Mouse (Mus musculus) limb, embryonic 13.5 days (tissue): ENCODE measurements at regions not wholly inside any gene's neighbourhood (a gene's known extent, or its start where the extent isn't known, plus 50 kb on each side); places are given as distances from the start of the nearest gene placed in this dataset.

Experiments used
- ATAC-seq: fragments of 200-750 bp; cut with Nextera tagmentation; 2 replicates; pipeline ENCODE4 v1.8.0; 2017; ENCODE audit warnings: low read depth, moderate number of reproducible peaks, moderate TSS enrichment; ENCODE audit not compliant: low FRiP score
- H3K27ac ChIP-seq: fragments of 300-500 bp; sonication (generic); 2 replicates; pipeline ENCODE4 v1.5.1; 2015; ENCODE audit warnings: inconsistent platforms, mild to moderate bottlenecking, moderate library complexity
- H3K27me3 ChIP-seq: fragments of 300-500 bp; sonication (generic); 2 replicates; pipeline ENCODE4 v1.6.1; 2015; ENCODE audit warnings: mild to moderate bottlenecking, inconsistent platforms
- H3K36me3 ChIP-seq: fragments of 300-500 bp; sonication (generic); 2 replicates; pipeline ENCODE4 v1.6.1; 2015; ENCODE audit warnings: inconsistent platforms, mild to moderate bottlenecking, moderate library complexity
- H3K4me1 ChIP-seq: fragments of 300-500 bp; sonication (generic); 2 replicates; pipeline ENCODE4 v1.6.1; 2015; ENCODE audit warnings: inconsistent platforms
- H3K4me2 ChIP-seq: fragments of 300-500 bp; sonication (generic); replicated peaks from 2 replicates; pipeline ENCODE4 v1.6.1; 2015; ENCODE audit warnings: inconsistent platforms, mild to moderate bottlenecking, moderate library complexity
- H3K4me3 ChIP-seq: fragments of 300-500 bp; sonication (generic); 2 replicates; pipeline ENCODE4 v1.5.1; 2015; ENCODE audit warnings: moderate library complexity, mild to moderate bottlenecking, inconsistent platforms
- H3K9ac ChIP-seq: fragments of 300-500 bp; sonication (generic); 2 replicates; pipeline ENCODE4 v1.6.1; 2015; ENCODE audit warnings: mild to moderate bottlenecking, inconsistent platforms
- H3K9me3 ChIP-seq: fragments of 300-500 bp; sonication (generic); 2 replicates; pipeline ENCODE4 v1.6.1; 2016; ENCODE audit warnings: inconsistent platforms
- WGBS: fragments of 180-500 bp; shearing (Covaris S2); methylation state at CpG from one replicate; pipeline ENCODE4 v1.1.7; 2015; 5-methylcytosine and 5-hydroxymethylcytosine counted together

DNA sequence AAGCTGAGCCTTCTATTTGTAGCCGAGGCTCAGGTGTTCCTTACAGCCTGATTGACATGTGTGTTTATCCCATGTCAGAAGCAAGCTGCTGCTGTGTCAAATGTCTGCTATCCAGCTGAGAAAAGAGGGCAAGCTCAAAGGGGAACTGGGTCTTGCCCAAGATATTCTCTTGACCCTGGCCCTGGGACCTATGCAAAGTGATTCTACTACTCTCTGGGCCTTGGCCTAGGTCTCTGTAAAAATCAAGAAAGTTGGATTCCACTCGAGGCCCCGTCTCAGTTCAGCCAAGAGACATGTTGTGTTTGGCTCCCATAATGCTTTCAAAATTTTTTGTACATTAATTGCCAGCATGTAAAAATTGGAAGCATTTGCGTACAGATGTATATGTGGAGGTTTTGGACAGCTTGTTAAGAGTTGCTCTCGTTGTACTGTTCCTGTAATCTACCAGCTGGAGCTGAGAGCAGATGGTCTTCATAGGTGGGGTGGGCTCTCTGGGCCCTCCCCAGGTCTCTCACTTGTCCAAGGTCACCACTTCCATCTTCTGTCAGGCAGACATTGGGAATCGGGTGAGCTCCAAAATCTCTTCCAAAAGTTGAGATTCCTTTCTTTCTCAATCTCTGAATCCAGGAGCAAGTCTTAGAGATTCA lies 65.7 kb upstream of the Plcl2 start:
- H3K4me2 ChIP-seq: no peak overlapping the region
- no peaks in the 10 kb centered on the region for H3K4me1 ChIP-seq
- H3K4me3 ChIP-seq: no peak overlapping the region
- WGBS: 75% methylated on average over 6 of the region's 6 CpGs
- no peaks in the 10 kb centered on the region for H3K9me3 ChIP-seq
- H3K9ac ChIP-seq: no peak overlapping the region
- no peaks in the 10 kb centered on the region for H3K27me3 ChIP-seq
- ATAC-seq: no peak
- no peaks in the 10 kb centered on the region for H3K36me3 ChIP-seq
- no peak overlapping the region for H3K27ac ChIP-seq

DNA sequence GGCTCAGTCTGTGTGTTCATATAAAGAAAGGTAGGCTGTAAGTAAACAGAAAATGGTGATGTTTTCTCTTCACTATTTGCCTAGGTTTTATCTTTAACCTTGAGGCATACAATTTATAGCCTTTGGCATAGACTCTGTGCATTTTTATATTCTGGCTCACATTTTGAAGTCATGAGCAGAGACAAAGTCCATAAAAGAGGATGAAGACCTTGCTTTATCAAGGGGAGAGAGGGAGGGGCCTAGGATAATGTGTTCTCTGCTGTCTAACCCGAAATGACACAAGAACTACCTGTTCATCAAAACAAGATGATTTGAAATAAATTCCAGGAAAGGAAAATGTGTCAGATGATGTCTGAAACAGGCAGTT lies 65.2 kb upstream of the Plcl2 start:
- no peaks in the 10 kb centered on the region for H3K36me3 ChIP-seq
- 66% methylated on average over 1 of the region's 1 CpGs for whole genome bisulfite sequencing
- H3K9me3 ChIP-seq: no peaks in the 10 kb centered on the region
- no peak overlapping the region for H3K9ac ChIP-seq
- H3K27ac ChIP-seq: no peak overlapping the region
- ATAC-seq: no peak
- H3K4me3 ChIP-seq: no peak overlapping the region
- no peaks in the 10 kb centered on the region for H3K4me1 ChIP-seq
- H3K27me3 ChIP-seq: no peaks in the 10 kb centered on the region
- H3K4me2 ChIP-seq: no peak overlapping the region

DNA sequence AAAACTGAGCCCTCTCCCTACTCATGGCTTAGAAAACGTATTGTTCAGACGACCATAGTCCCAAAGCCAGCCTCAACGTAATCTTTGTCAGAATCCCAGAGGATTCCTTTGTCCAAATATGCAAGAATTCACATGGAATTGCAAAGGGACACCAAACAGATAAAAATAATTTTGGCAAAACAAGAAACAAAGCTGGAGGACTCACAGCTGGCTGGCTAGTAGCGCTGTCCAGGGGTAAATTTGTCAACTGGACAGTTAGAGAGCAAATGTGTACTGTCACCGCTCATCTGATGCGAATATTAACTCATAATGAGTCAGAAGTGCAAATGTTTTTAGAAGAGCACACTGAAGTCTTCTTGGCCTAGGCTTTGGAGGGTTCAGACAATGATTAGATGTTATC lies 60.5 kb upstream of the Plcl2 start:
- ATAC-seq: no peak
- no peaks in the 10 kb centered on the region for H3K27me3 ChIP-seq
- WGBS: 86% methylated on average over 6 of the region's 6 CpGs
- no peak overlapping the region for H3K4me2 ChIP-seq
- H3K9ac ChIP-seq: no peak overlapping the region
- H3K9me3 ChIP-seq: no peaks in the 10 kb centered on the region
- H3K36me3 ChIP-seq: no peaks in the 10 kb centered on the region
- no peak overlapping the region for H3K27ac ChIP-seq
- H3K4me1 ChIP-seq: no peaks in the 10 kb centered on the region
- H3K4me3 ChIP-seq: no peak overlapping the region

DNA sequence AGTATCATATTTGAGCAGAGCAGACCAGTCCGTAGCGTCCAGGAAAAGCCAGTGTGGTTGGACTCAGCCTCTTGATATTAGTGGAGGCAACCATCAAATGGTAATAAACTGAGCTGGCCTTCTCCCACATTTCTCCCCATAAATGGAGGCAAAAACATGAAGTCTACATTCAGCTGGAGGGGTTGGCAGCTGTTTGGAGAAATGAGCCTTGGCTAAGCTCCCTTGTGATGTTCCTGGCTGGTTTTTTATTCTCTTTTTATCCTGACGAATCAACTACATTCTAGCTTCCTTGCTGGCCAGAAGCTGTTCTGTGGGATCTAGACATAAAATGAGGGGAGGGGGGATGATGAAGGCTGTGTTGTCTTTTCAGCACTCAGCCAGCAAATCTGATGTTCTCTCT lies 57.6 kb upstream of the Plcl2 start:
- Histone ChIP-seq H3K36me3 (no peaks in the 10 kb centered on the region), H3K9ac (no peak overlapping the region), H3K9me3 (no peaks in the 10 kb centered on the region), H3K4me3 (no peak overlapping the region), H3K27ac (no peak overlapping the region), H3K27me3 (no peaks in the 10 kb centered on the region), H3K4me2 (no peak overlapping the region), H3K4me1 (no peaks in the 10 kb centered on the region)
- no peak for ATAC-seq
- 86% methylated on average over 3 of the region's 3 CpGs for WGBS

DNA sequence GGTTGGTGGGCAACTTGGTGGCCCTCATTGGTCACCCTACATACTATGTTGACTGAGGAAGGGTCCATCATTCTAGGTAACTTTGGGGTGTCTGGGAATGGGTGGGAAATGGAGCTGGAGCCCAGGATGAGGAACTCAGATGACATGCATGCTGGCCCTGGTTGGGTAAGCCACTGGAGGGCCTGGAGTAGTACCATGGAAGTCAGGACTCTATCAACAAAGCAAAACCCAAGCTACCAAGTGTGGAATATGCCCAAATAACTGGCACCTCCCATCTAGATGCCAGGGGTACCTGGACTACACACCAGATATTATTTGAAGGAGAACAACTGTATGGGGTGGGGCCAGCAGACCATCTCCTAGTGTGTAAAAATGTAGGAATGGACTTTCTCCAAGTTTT lies 55.7 kb upstream of the Plcl2 start:
- H3K4me1 ChIP-seq: no peaks in the 10 kb centered on the region
- no peak for ATAC-seq
- H3K27me3 ChIP-seq: no peaks in the 10 kb centered on the region
- no peak overlapping the region for H3K9ac ChIP-seq
- no peak overlapping the region for H3K4me2 ChIP-seq
- no peaks in the 10 kb centered on the region for H3K36me3 ChIP-seq
- H3K4me3 ChIP-seq: no peak overlapping the region
- H3K9me3 ChIP-seq: no peaks in the 10 kb centered on the region
- no peak overlapping the region for H3K27ac ChIP-seq

DNA sequence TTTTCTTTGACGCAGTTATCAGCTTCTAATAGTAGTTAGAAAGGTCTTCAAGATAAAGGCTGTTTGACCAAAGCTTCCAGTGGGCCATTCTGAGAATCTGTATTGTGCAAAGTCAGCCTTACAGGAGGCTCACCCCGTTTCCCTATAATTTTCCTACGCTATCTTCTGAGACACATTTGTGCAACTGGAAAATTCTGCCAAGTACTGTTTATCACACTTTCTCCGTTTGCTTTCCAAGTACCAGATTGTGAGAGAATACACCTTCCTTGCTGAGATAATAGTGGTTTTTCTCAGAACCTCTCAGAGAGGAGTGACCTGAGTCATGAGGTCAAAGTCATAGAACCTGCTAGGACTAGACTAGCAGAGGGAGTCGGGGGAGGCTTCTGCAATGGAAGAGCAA lies 55.2 kb upstream of the Plcl2 start:
- 88% methylated on average over 5 of the region's 5 CpGs for WGBS

DNA sequence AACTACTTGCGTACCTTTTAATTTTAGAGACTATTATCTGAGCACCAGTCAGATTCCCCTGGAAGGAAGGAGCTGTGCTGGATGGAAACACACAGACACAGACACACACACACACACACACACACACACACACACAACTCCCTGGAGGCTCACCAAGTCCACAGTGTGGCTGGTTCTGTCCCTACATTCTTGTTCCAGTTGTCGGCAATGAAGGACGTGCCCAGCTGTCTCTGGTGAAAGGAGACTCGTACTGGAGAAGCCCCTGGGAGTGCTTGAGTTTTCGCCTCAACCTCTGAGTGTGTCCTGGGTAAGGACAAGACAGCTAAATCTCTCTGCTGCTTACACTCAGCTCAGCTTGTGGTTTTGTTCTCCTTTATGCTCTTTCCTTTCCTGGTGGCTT lies 54.3 kb upstream of the Plcl2 start:
- Histone ChIP-seq H3K9ac (no peak overlapping the region), H3K36me3 (no peaks in the 10 kb centered on the region), H3K27me3 (no peaks in the 10 kb centered on the region), H3K4me1 (no peaks in the 10 kb centered on the region), H3K27ac (no peak overlapping the region), H3K9me3 (no peaks in the 10 kb centered on the region), H3K4me2 (no peak overlapping the region), H3K4me3 (no peak overlapping the region)
- no peak for ATAC-seq
- 66% methylated on average over 5 of the region's 5 CpGs for WGBS

More for the DNA sequence above, 55.2 kb upstream of the Plcl2 start:
- no peak for ATAC-seq
- Histone ChIP-seq H3K4me2 (no peak overlapping the region), H3K9me3 (no peaks in the 10 kb centered on the region), H3K4me1 (no peaks in the 10 kb centered on the region), H3K27me3 (no peaks in the 10 kb centered on the region), H3K4me3 (no peak overlapping the region), H3K9ac (no peak overlapping the region), H3K27ac (no peak overlapping the region), H3K36me3 (no peaks in the 10 kb centered on the region)

DNA sequence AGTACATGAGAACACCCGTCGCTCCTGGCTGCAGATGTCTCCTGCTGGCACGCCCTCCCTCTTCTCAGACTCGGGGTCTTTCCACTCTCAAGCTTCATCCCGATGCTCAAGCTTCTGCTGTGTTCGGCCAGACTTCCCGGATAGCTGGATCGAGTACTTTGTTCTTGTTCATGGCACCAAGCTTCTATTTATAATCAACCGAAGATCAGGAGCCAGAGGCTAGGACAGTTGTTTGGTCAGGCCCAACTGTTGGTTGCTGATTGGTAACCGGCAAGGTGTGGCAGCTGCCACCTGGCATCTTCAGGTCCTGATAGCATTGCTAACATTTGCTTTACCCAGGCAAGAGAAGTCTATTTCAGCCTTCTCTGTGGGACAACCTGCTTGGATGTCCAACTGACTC lies 53.5 kb upstream of the Plcl2 start:
- no peak overlapping the region for H3K4me3 ChIP-seq

DNA sequence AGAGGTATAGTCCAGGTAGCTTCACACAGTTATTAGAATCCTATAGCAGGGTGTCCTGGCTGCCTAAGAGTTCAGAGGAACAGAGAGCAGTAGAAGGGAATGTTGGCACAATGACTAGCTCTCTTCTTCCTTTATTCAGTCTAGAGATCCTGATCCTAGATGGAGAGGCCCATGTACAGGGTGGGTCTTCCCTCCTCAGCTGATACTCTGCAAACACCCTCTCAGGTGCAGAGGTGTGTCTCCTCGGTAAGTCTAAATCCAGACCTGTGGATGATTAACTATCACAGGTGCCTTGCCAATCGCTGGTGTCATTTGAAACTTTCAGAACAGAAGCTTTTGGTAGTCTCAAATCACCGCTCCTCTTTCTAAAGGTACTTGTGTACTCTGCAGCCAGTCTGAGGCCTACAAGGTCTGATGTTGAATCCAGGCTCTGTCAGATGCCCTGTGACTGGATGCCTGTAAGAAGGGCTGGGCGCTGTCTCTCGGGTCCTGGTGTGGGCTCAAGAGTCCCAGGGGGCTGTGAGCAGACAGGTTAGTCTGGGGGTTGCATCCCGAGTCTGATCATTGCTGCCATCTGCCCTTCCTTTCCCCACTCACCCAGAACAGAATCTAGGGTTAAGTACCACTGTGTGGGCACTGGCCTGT lies 52.0 kb upstream of the Plcl2 start:
- Histone ChIP-seq H3K9ac (no peak overlapping the region), H3K36me3 (no peaks in the 10 kb centered on the region), H3K4me3 (no peak overlapping the region), H3K9me3 (no peaks in the 10 kb centered on the region), H3K4me1 (no peaks in the 10 kb centered on the region), H3K4me2 (no peak overlapping the region), H3K27ac (no peak overlapping the region), H3K27me3 (no peaks in the 10 kb centered on the region)
- 83% methylated on average over 6 of the region's 6 CpGs for WGBS
- no peak for ATAC-seq

More for the DNA sequence above, 53.5 kb upstream of the Plcl2 start:
- Histone ChIP-seq H3K36me3 (no peaks in the 10 kb centered on the region), H3K4me1 (no peaks in the 10 kb centered on the region), H3K9ac (no peak overlapping the region), H3K27ac (no peak overlapping the region), H3K27me3 (no peaks in the 10 kb centered on the region), H3K4me2 (no peak overlapping the region), H3K9me3 (no peaks in the 10 kb centered on the region)
- ATAC-seq: no peak
- WGBS: 90% methylated on average over 10 of the region's 10 CpGs

DNA sequence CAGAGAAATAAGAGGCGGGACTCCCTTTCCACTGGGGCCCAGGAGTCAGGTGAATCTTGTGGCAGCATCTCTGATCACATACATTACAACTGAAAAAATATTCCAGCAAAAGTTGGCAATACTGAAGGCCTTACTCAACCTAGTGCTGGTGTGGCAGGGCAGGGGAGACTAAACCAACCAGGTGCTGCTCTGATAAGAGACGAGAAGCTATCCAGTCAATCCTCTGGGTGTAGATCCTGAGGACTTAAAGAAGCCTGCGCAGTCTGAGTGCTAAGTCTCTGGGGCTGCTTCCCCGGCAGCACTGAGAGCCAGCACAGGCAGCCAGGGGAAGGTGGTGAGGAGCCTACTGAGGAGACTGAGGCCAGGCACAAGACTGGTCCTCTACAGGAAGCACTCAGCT lies 51.0 kb upstream of the Plcl2 start:
- H3K4me2 ChIP-seq: no peak overlapping the region
- no peaks in the 10 kb centered on the region for H3K9me3 ChIP-seq
- H3K9ac ChIP-seq: no peak overlapping the region
- no peak; the same call in 1 of the 2 replicates for ATAC-seq
- no peaks in the 10 kb centered on the region for H3K27me3 ChIP-seq
- H3K4me1 ChIP-seq: no peaks in the 10 kb centered on the region
- H3K27ac ChIP-seq: no peak overlapping the region
- 78% methylated on average over 4 of the region's 4 CpGs for WGBS
- H3K4me3 ChIP-seq: no peak overlapping the region
- H3K36me3 ChIP-seq: no peaks in the 10 kb centered on the region
